Mouse (Mus musculus) heart, postnatal 0 days (tissue): ENCODE results near the gene Ppargc1a.

Experiments used
- CTCF ChIP-seq: IDR thresholded peaks from 2 replicates; pipeline ENCODE4 v1.5.1; 2016; ENCODE audit warnings: antibody characterized with exemption, control low read depth, low read depth
- EP300 ChIP-seq: IDR thresholded peaks from 2 replicates; pipeline ENCODE4 v1.6.1; 2016; ENCODE audit warnings: antibody characterized with exemption, low read depth

GRCm38 (mm10) chr5:51584186-51584585, 16.7 kb upstream of the Ppargc1a start:
- TF ChIP-seq CTCF: no peak
- no peak for TF ChIP-seq EP300
